Mouse (Mus musculus): ENCODE results near the gene Sirpb1a. TPM values are rescaled to one million over a fixed set of nuclear protein-coding genes. Genes with fewer than 3 reads are reported as not detected.
"Not testable (repeated sequence)": the region's sequence is repeated elsewhere in the genome, so short reads cannot be mapped to it uniquely, and the experiment has no call there.

The Sirpb1a gene
- total RNA-seq (2021) = not detected
- long read RNA-seq, experiment 1 = 0 reads
- long read RNA-seq, experiment 2 = 0 reads

GRCm38 (mm10) chr3:15426447-15426846 is at the start of gene Sirpb1a:
Gene Sirpb1a, minus strand, starts transcription at chr3:15426520.
- not testable (repeated sequence) for DNase-seq (ENCODE audit: low spot score in 2 of 2)

GRCm38 (mm10) chr3:15474831-15475230 is 48.5 kb upstream of the Sirpb1a start:
- not testable (repeated sequence) for DNase-seq (ENCODE audit: low spot score in 2 of 2)

- DNase-seq (ENCODE audit: low spot score in 2 of 2) = not testable (repeated sequence)
These were observed 43.8 kb upstream of the Sirpb1a start for GRCm38 (mm10) chr3:15470158-15470557.

GRCm38 (mm10) chr3:15443936-15444335 is 17.6 kb upstream of the Sirpb1a start:
- not testable (repeated sequence) for DNase-seq (ENCODE audit: low spot score in 2 of 2)

GRCm38 (mm10) chr3:15439844-15440243 is 13.5 kb upstream of the Sirpb1a start:
- not testable (repeated sequence) for DNase-seq (ENCODE audit: low spot score in 2 of 2)

- no peak for DNase-seq (ENCODE audit: low spot score in 2 of 2)
These were observed 1.6 kb upstream of the Sirpb1a start for GRCm38 (mm10) chr3:15427917-15428316.

- not testable (repeated sequence) for DNase-seq (ENCODE audit: low spot score in 2 of 2)
These were observed 70.6 kb downstream of the Sirpb1a start for GRCm38 (mm10) chr3:15355690-15356089.

- not testable (repeated sequence) for DNase-seq (ENCODE audit: low spot score in 2 of 2)
These were observed 76.0 kb downstream of the Sirpb1a start for GRCm38 (mm10) chr3:15350318-15350717.

GRCm38 (mm10) chr3:15345606-15346005 is 80.7 kb downstream of the Sirpb1a start:
- not testable (repeated sequence) for DNase-seq (ENCODE audit: low spot score in 2 of 2)

- no peak for DNase-seq (ENCODE audit: low spot score in 2 of 2)
These were observed 86.0 kb downstream of the Sirpb1a start for GRCm38 (mm10) chr3:15340287-15340686.

- DNase-seq (ENCODE audit: low spot score in 2 of 2) = no peak
These were observed 92.1 kb downstream of the Sirpb1a start for GRCm38 (mm10) chr3:15334182-15334581.

- DNase-seq (ENCODE audit: low spot score in 2 of 2) = no peak
These were observed 94.3 kb downstream of the Sirpb1a start, which contains the start of gene Gm9733 for GRCm38 (mm10) chr3:15332063-15332462. Gene Gm9733, minus strand, starts transcription at chr3:15332302.

- DNase-seq (ENCODE audit: low spot score in 2 of 2) = no peak
These were observed 94.8 kb downstream of the Sirpb1a start for GRCm38 (mm10) chr3:15331545-15331944.

- no peak for DNase-seq (ENCODE audit: low spot score in 2 of 2)
These were observed 96.8 kb downstream of the Sirpb1a start for GRCm38 (mm10) chr3:15329549-15329948.

Other genes with a start within 250 kb of the Sirpb1a start
- gene Gm9733, start 94.2 kb downstream of the Sirpb1a start, total RNA-seq (2021) = not detected
- gene Sirpb1b, start 148.5 kb upstream of the Sirpb1a start, total RNA-seq (2021) = not detected